Mouse (Mus musculus) lung, postnatal 0 days (tissue): ENCODE data around the gene Chd6.

Source experiments
- CTCF ChIP-seq: IDR thresholded peaks from 2 replicates; pipeline ENCODE4 v1.5.1; 2016; ENCODE audit warnings: antibody characterized with exemption, mild to moderate bottlenecking
- EP300 ChIP-seq: IDR thresholded peaks from 2 replicates; pipeline ENCODE4 v1.6.1; 2016; ENCODE audit warnings: antibody characterized with exemption, mild to moderate bottlenecking, control low read depth

- TF ChIP-seq EP300, result no peak
- TF ChIP-seq CTCF, result no peak
These were observed 33.3 kb downstream of the Chd6 start for GRCm38 (mm10) chr2:161075553-161075952.
